In genomic region chr12:98573317-98574270, GRCm38 (mm10) we compare ENCODE assay signal across 10 mouse cellular contexts. TPM values are rescaled to one million over a fixed set of nuclear protein-coding genes. Genes with fewer than 3 reads are reported as not detected.
DNase-seq lines count a peak whose midpoint lies in the region; ATAC-seq lines count a peak whose summit lies in the region.
"Had no signal": no experiment of that assay in that cellular context is flagged by ENCODE, and none has a peak within 500 bp of the region (broad histone marks: within the 10 kb centered on the region; RNA-seq: fewer than 3 reads in every experiment).

No protein-coding gene starts in this region.

- peaks cover 89% of the 10 kb centered on the region for H3K27me3 ChIP-seq in heart, embryonic 13.5 days (replicated peaks)
- no peaks in the 10 kb centered on the region for H3K27me3 ChIP-seq in forebrain, embryonic 14.5 days (replicated peaks; ENCODE audit: control insufficient read depth, insufficient read depth, low read length)
- H3K27me3 ChIP-seq in midbrain, embryonic 16.5 days (ENCODE audit: control insufficient read depth, insufficient read depth, low read depth, low read length) = no peaks in the 10 kb centered on the region

- H3K4me1 ChIP-seq in heart, embryonic 13.5 days = peaks cover 20% of the 10 kb centered on the region
- peaks cover 39% of the 10 kb centered on the region for H3K4me1 ChIP-seq in forebrain, embryonic 14.5 days (ENCODE audit: control insufficient read depth, insufficient read depth, low read length)
- peaks cover 59% of the 10 kb centered on the region for H3K4me1 ChIP-seq in midbrain, embryonic 16.5 days (ENCODE audit: control insufficient read depth, insufficient read depth, low read length)

- no peak for ATAC-seq in heart, embryonic 13.5 days (ENCODE audit: extremely low read depth, insufficient number of reproducible peaks, low FRiP score, low TSS enrichment)
- ATAC-seq in cerebellum, adult (ENCODE audit: insufficient number of reproducible peaks, low FRiP score, low TSS enrichment) = peak; percentile 62
- ATAC-seq in forebrain, embryonic 14.5 days = peak; percentile 55
- ATAC-seq in midbrain, embryonic 16.5 days = peak; percentile 73

- peak overlapping the region; percentile 99 for H3K4me2 ChIP-seq in heart, embryonic 13.5 days
- peak overlapping the region; percentile 57 for H3K4me2 ChIP-seq in forebrain, embryonic 14.5 days (ENCODE audit: low read length)
- H3K4me2 ChIP-seq in midbrain, embryonic 16.5 days (ENCODE audit: low read length) = peak overlapping the region; percentile 74

- 18% methylated on average over 25 of the region's 25 CpGs for WGBS in heart, embryonic 13.5 days
- 1% methylated on average over 25 of the region's 25 CpGs for WGBS in forebrain, embryonic 14.5 days
- WGBS in midbrain, embryonic 16.5 days = 3% methylated on average over 25 of the region's 25 CpGs

- no peak for DNase-seq in heart, postnatal 25 days (ENCODE audit: low spot score)
- DNase-seq in forebrain, embryonic 14.5 days (ENCODE audit: low spot score) = peak; percentile 84
- DNase-seq in layer of hippocampus, postnatal 10 days (ENCODE audit: low spot score in 2 of 2) = peak; percentile 74 to 81
- DNase-seq in gastrocnemius, adult 18-20 months (ENCODE audit: low spot score) = no peak
- DNase-seq in urinary bladder, postnatal 10 days (ENCODE audit: low spot score) = no peak

- intact Hi-C loops in heart, postnatal 25 days (cut with DNase I) = no loop called here

- H3K9me3 ChIP-seq in heart, embryonic 13.5 days = no peaks in the 10 kb centered on the region
- H3K9me3 ChIP-seq in forebrain, embryonic 14.5 days (replicated peaks; ENCODE audit: control insufficient read depth, low read length) = no peaks in the 10 kb centered on the region
- no peaks in the 10 kb centered on the region for H3K9me3 ChIP-seq in midbrain, embryonic 16.5 days (replicated peaks; ENCODE audit: control insufficient read depth, low read length, poor library complexity, severe bottlenecking)

- peak overlapping the region; percentile 77 for H3K9ac ChIP-seq in heart, embryonic 13.5 days
- H3K9ac ChIP-seq in forebrain, embryonic 14.5 days (ENCODE audit: low read length) = peak overlapping the region; percentile 95
- H3K9ac ChIP-seq in midbrain, embryonic 16.5 days (ENCODE audit: low read depth, low read length) = peak overlapping the region; percentile 93
- H3K9ac ChIP-seq: liver, embryonic 14.5 days had no signal

- H3K4me3 ChIP-seq in heart, embryonic 13.5 days = peak overlapping the region; percentile 78
- peak overlapping the region; percentile 76 for H3K4me3 ChIP-seq in forebrain, embryonic 14.5 days (ENCODE audit: low read depth, low read length)
- H3K4me3 ChIP-seq in midbrain, embryonic 16.5 days (ENCODE audit: low read depth, low read length) = peak overlapping the region; percentile 73

- H3K36me3 ChIP-seq in heart, embryonic 13.5 days = no peaks in the 10 kb centered on the region
- H3K36me3 ChIP-seq in forebrain, embryonic 14.5 days (ENCODE audit: control insufficient read depth, insufficient read depth, low read length) = no peaks in the 10 kb centered on the region
- no peaks in the 10 kb centered on the region for H3K36me3 ChIP-seq in midbrain, embryonic 16.5 days (ENCODE audit: control insufficient read depth, insufficient read depth, low read length)

- no peak overlapping the region for H3K27ac ChIP-seq in heart, embryonic 13.5 days (replicated peaks)
- H3K27ac ChIP-seq in forebrain, embryonic 14.5 days (ENCODE audit: low read depth, low read length) = peak overlapping the region; percentile 94
- H3K27ac ChIP-seq in midbrain, embryonic 16.5 days (ENCODE audit: low read length) = peak overlapping the region; percentile 99
- H3K27ac ChIP-seq: liver, embryonic 14.5 days had no signal

RNA-seq across cellular contexts. Expression of gene Kcnk10, which starts 4.5 kb away (rescaled TPM):
- polyA plus RNA-seq in heart, embryonic 13.5 days (2015; fragmentation: Nextera tagmentation; extraction: Ambion mirVana) = 0.08 and 0.15 TPM in 2 replicates
- not detected for total RNA-seq in heart, postnatal 25 days (2021)
- 39.5 and 58.9 TPM in 2 replicates for polyA plus RNA-seq in forebrain, embryonic 14.5 days (2014; fragmentation: Nextera tagmentation; extraction: Ambion mirVana)
- total RNA-seq in layer of hippocampus, postnatal 10 days (2021) = 10 to 100 TPM; 49.7 to 49.9 TPM
- polyA plus RNA-seq in midbrain, embryonic 16.5 days (2015; fragmentation: Nextera tagmentation; extraction: Ambion mirVana) = 40.7 and 50.0 TPM in 2 replicates
- total RNA-seq in gastrocnemius, adult 18-20 months (2021) = not detected
- total RNA-seq: MEL had no signal
- polyA plus RNA-seq: liver, embryonic 14.5 days had no signal

RNA-seq across cellular contexts. Expression of gene Spata7, which starts 54.4 kb away (rescaled TPM):
- polyA plus RNA-seq in heart, embryonic 13.5 days (2015; fragmentation: Nextera tagmentation; extraction: Ambion mirVana) = 10.9 and 11.0 TPM in 2 replicates
- total RNA-seq in heart, postnatal 25 days (2021) = 1 to 10 TPM; 5.3 to 6.9 TPM
- polyA plus RNA-seq in forebrain, embryonic 14.5 days (2014; fragmentation: Nextera tagmentation; extraction: Ambion mirVana) = 24.5 and 28.3 TPM in 2 replicates
- 10 to 100 TPM; 31.0 to 34.2 TPM for total RNA-seq in layer of hippocampus, postnatal 10 days (2021)
- polyA plus RNA-seq in midbrain, embryonic 16.5 days (2015; fragmentation: Nextera tagmentation; extraction: Ambion mirVana) = 35.7 and 37.7 TPM in 2 replicates
- total RNA-seq in gastrocnemius, adult 18-20 months (2021) = 1 to 10 TPM; 3.0 to 3.4 TPM

Comparison
In these comparisons a context has a peak if more than half of its experiments do, and no peak if none do; other contexts are left out.
1. DNase-seq: peak in forebrain, embryonic 14.5 days (single experiment) and layer of hippocampus, postnatal 10 days (2 of 2); none in heart, postnatal 25 days (single experiment), gastrocnemius, adult 18-20 months (single experiment) and urinary bladder, postnatal 10 days (single experiment).
2. RNA of gene Kcnk10, which starts 4.5 kb away (total RNA-seq): 49.7 to 49.9 TPM in layer of hippocampus, postnatal 10 days; not detected in heart, postnatal 25 days and not detected in gastrocnemius, adult 18-20 months; every median in the first group is over 10 times any median in the second.
3. RNA of gene Spata7, which starts 54.4 kb away (total RNA-seq): 31.0 to 34.2 TPM in layer of hippocampus, postnatal 10 days; 5.3 to 6.9 TPM in heart, postnatal 25 days and 3.0 to 3.4 TPM in gastrocnemius, adult 18-20 months; every median in the first group is over 4 times any median in the second.
4. Peak in every context shown above with its lines, with median percentiles within 50 percentile points of each other: H3K4me2 ChIP-seq, H3K4me3 ChIP-seq and H3K9ac ChIP-seq.